Mouse (Mus musculus) ES-Bruce4 (cell line): ENCODE measurements around the gene Treml1. TPM values are rescaled to one million over a fixed set of nuclear protein-coding genes. Genes with fewer than 3 reads are reported as not detected.
A peak's percentile ranks its signal among the peaks of the same experiment; 100 is the strongest.

ENCODE experiments used
- H3K27ac ChIP-seq: 2 replicates; pipeline ENCODE4 v1.5.1; 2012; ENCODE audit warnings: low read length, inconsistent platforms; ENCODE audit not compliant: insufficient read depth
- H3K27me3 ChIP-seq: 2 replicates; pipeline ENCODE4 v1.6.1; 2012; ENCODE audit warnings: mild to moderate bottlenecking, low read length, inconsistent platforms; ENCODE audit not compliant: control insufficient read depth, poor library complexity, insufficient read depth, severe bottlenecking
- H3K36me3 ChIP-seq: 2 replicates; pipeline ENCODE4 v1.6.1; 2012; ENCODE audit warnings: inconsistent platforms, mild to moderate bottlenecking, low read length, moderate library complexity; ENCODE audit not compliant: control insufficient read depth, poor library complexity, insufficient read depth, severe bottlenecking
- H3K4me1 ChIP-seq: one replicate; pipeline ENCODE4 v1.8.1; 2011; ENCODE audit warnings: low read length; ENCODE audit not compliant: control insufficient read depth, insufficient read depth
- H3K4me3 ChIP-seq: 2 replicates; pipeline ENCODE4 v1.5.1; 2011; ENCODE audit warnings: low read depth, mild to moderate bottlenecking, low read length
- H3K9ac ChIP-seq: 2 replicates; pipeline ENCODE4 v1.6.1; 2012; ENCODE audit warnings: low read depth, mild to moderate bottlenecking, inconsistent platforms; ENCODE audit not compliant: poor library complexity, severe bottlenecking
- H3K9me3 ChIP-seq: replicated peaks from 2 replicates; pipeline ENCODE4 v1.6.1; 2012; ENCODE audit warnings: mild to moderate bottlenecking, low read length, inconsistent platforms; ENCODE audit not compliant: control insufficient read depth, poor library complexity, insufficient read depth, severe bottlenecking
- CTCF ChIP-seq: IDR thresholded peaks from one replicate; pipeline ENCODE4 v1.8.1; 2011; ENCODE audit warnings: low read depth, low read length
- EP300 ChIP-seq: IDR thresholded peaks from 2 replicates; pipeline ENCODE4 v1.6.1; 2011; ENCODE audit warnings: low read depth, low read length; ENCODE audit not compliant: insufficient read depth
- POLR2A ChIP-seq: IDR thresholded peaks from one replicate; pipeline ENCODE4 v1.8.1; 2011; ENCODE audit warnings: low read length; ENCODE audit not compliant: insufficient read depth
- polyA plus RNA-seq: library from polyadenylated mRNA; stranded (reverse); fragments of >200 nt; gene quantifications from 2 replicates; pipeline ENCODE4 v1.2.4, GENCODE M21; 2011; ENCODE audit warnings: low read depth; ENCODE audit not compliant: missing spikeins, insufficient read depth, insufficient read length

The Treml1 gene
- polyA plus RNA-seq, 1 experiment = not detected

DNA sequence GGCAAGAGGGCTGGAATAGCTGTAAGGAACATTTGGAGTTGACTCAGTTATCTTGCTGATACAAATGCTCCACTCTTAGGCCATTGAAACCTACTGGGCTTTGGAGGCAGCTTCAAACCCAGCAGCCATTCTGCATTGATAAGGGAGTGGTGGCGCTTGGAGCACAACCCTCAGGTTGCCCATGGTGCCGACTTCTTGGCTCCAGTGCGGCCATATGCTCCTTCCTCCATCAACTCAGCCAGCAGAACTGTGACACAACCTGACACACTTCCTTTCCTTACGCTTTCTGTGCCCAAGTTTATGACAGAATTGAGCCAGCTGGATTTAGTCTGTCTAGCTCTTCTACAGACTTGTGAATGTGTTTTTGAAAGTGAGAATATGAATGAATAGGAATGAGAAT, 47.4 kb downstream of the Treml1 start:
- no peak for TF ChIP-seq POLR2A
- TF ChIP-seq CTCF = no peak
- H3K4me1 ChIP-seq = peaks cover 2% of the 10 kb centered on the region
- no peak overlapping the region for H3K27ac ChIP-seq
- no peaks in the 10 kb centered on the region for H3K9me3 ChIP-seq
- no peak overlapping the region for H3K4me3 ChIP-seq
- H3K36me3 ChIP-seq = peaks cover 13% of the 10 kb centered on the region
- no peak overlapping the region for H3K9ac ChIP-seq
- no peaks in the 10 kb centered on the region for H3K27me3 ChIP-seq

DNA sequence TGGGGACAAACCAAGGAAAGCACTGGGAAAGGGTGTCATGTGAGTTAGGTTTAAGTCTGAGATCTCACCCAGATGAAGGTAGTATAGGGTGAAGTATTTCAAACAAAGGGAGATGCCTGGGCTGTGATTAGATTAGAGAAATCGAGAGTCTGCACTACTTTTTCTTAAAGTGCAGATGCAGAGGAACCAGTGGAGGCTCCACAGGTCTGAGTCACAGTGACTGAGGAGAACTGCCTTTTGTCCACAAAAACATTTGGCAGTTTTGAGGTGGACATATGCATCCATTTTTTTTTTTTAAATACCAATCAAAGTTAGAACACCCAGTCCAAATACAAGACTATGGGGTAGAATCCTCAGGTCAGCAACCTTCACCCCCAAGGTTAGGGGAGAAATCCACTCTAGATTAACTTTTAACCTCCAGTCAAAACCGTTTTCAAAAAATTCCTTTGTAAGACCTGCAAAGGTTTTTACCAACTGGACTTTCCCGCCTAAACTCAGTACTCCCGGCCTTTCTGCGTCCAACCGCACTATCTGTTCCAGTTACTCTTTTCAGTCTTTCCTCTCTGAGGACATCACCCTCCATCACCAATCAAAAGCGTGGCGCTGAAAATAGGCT, 48.3 kb downstream of the Treml1 start:
- H3K9me3 ChIP-seq = no peaks in the 10 kb centered on the region
- H3K36me3 ChIP-seq = peaks cover 17% of the 10 kb centered on the region
- H3K9ac ChIP-seq = peak overlapping the region; percentile 98
- no peaks in the 10 kb centered on the region for H3K27me3 ChIP-seq
- H3K27ac ChIP-seq = peak overlapping the region; percentile 95
- peaks cover 2% of the 10 kb centered on the region for H3K4me1 ChIP-seq
- peak overlapping the region; percentile 98 for H3K4me3 ChIP-seq
- TF ChIP-seq CTCF = no peak
- no peak for TF ChIP-seq POLR2A
- TF ChIP-seq EP300 = no peak

DNA sequence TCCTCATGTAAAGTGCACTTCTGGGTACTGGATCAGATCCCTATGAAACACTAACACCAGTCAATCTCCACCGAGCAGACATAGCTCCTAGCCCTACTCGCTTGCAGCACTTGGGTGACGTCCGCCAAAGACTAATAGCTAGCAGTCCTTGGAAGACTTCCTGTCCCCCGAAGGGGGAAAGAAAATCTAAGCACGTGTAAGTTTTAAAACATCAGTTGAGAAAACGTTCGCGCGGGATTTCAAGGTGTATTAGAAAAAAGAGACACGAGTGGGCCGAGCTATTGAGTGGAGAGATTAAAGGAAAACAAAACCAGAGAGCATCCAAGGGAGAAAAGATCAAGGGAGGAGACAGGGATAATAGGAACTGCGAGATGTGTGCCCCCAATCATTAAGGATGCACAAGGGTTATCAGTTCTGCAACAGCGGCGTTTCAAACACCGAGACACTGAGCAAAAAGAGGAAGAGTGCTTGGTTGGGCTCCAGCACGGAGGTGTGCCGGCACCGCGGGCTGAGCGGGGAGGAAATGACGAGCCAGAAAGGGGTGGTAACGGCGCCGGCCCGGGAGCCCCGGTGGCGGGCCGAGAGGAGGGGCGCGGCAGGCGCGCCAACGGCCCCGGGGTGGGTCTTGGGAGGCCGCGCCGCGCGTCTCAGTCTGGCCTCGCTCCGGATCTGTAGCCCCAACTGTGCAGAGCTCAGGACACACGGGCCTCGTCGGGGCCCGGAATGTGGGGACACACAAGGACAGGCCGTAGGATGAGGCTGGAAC, 49.0 kb downstream of the Treml1 start:
- peak overlapping the region; percentile 98 for H3K9ac ChIP-seq
- peaks cover 20% of the 10 kb centered on the region for H3K36me3 ChIP-seq
- no peaks in the 10 kb centered on the region for H3K9me3 ChIP-seq
- TF ChIP-seq POLR2A (no peak), CTCF (no peak)
- H3K27ac ChIP-seq = peak overlapping the region; percentile 95
- H3K4me1 ChIP-seq = peaks cover 2% of the 10 kb centered on the region
- H3K4me3 ChIP-seq = peak overlapping the region; percentile 98
- no peaks in the 10 kb centered on the region for H3K27me3 ChIP-seq

DNA sequence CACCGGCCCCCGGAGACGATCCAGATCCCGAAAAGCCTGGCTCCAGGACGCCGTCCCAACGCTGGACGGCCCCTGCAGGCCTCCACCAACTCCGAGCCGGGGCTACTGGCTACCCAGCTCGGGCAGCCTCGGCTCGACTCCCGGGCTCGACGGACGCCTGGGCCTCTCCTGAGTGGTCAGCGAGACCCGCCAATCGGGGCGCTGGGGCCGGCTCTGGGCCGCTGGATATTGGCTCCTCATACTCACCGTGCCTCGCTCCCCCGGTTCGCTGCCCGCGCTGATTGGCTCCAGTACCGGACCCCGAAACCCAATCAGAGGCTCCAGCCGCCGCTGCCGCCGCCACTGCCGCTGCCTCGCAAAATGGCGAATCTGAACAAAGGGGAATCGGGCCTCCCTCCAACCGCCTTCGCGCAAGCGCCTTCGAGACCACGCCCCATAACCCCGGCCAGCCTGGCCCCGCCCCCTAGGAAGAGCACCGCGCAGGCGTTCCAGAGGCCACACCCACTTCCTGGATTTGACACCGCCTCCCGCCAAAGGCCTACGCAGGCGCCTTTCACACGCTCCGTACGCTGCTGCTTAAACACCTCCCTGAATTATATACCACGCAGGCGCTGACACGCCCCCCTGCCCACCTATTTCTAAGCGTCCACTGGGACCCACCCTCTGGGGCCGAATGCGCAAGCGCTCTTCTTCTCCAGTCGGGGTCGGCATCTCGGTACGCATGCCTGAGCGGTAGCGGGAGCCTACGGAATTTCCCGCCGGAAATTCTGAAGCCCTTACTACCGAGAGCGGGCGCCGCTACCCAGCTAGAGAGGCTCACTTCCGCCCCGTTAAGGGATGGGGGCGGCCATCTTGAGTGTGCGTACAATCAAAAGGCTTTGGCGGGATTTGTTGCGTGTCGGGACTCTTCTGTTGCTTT, 49.9 kb downstream of the Treml1 start, which contains the start of the genes Nfya and Oard1:
TSS of gene Nfya (minus strand) at position 527 of the 919 bp plus-strand sequence.
TSS of gene Oard1 (plus strand) at position 635 of the 919 bp plus-strand sequence.
- Histone ChIP-seq H3K27ac (peak within 1 kb of the TSS; percentile 95), H3K4me1 (peaks cover 2% of the 10 kb centered on the region), H3K36me3 (peaks cover 24% of the 10 kb centered on the region), H3K9ac (peak within 1 kb of the TSS; percentile 98), H3K27me3 (no peaks in the 10 kb centered on the region), H3K9me3 (no peaks in the 10 kb centered on the region), H3K4me3 (peak within 1 kb of the TSS; percentile 98)
- TF ChIP-seq POLR2A (no peak), CTCF (no peak), EP300 (no peak)

DNA sequence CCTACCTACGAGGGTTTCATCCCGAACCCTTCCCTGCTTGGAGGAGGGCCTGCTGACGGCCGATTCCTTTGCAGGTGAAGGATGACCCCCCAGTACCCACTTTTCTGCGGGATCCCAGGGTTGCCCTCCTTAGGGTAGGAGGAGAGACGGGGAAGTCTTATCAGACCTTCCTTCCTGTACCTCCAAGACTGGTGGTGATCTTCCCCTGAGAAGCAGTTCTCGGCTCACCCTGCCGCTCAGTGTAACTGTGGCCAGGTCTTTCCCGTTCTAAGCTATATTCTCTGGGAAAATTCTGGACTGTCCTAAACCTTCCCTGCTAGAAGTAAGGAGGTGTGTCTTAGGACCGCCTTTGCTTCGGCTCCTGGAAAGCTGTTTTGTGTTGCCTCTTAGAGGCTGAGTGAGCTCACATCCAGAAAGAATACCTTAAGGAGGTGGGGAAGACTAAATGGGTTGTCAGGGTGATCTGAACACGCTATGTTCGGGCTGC, 50.6 kb downstream of the Treml1 start:
- peaks cover 2% of the 10 kb centered on the region for H3K4me1 ChIP-seq
- no peaks in the 10 kb centered on the region for H3K9me3 ChIP-seq

More for the DNA sequence above, 50.6 kb downstream of the Treml1 start:
- H3K27ac ChIP-seq = peak overlapping the region; percentile 94
- peak overlapping the region; percentile 90 for H3K9ac ChIP-seq
- peak overlapping the region; percentile 82 for H3K4me3 ChIP-seq
- peaks cover 31% of the 10 kb centered on the region for H3K36me3 ChIP-seq
- TF ChIP-seq POLR2A (no peak), EP300 (no peak), CTCF (no peak)
- H3K27me3 ChIP-seq = no peaks in the 10 kb centered on the region
